Mouse (Mus musculus): Measurements from ENCODE around the gene Cgnl1.

- TF ChIP-seq CTCF (IDR thresholded peaks at IDR 0.05; ENCODE audit: control insufficient read depth, insufficient read depth, insufficient replicate concordance, low read depth, low read length) (no peak), POLR2A (IDR thresholded peaks at IDR 0.05; ENCODE audit: control insufficient read depth, low read depth, low read length) (no peak)
Observed at GRCm38 (mm10) chr9:71738081-71738930, 33.1 kb downstream of the Cgnl1 start.

Data from testis, adult 2 months (tissue).